Mouse (Mus musculus) erythroblast, embryonic 14.5 days (primary cell): ENCODE data around the gene Iqgap1.
"Not testable (repeated sequence)": the region's sequence is repeated elsewhere in the genome, so short reads cannot be mapped to it uniquely, and the experiment has no call there.

Experiments used
- GATA1 ChIP-seq: IDR thresholded peaks from 2 replicates; pipeline ENCODE4 v1.6.1; 2012; ENCODE audit warnings: low read length, inconsistent platforms, mixed read lengths
- TAL1 ChIP-seq: IDR thresholded peaks from 3 replicates; pipeline ENCODE4 v1.6.1; 2012; ENCODE audit warnings: low read length, inconsistent platforms, mixed read lengths

DNA sequence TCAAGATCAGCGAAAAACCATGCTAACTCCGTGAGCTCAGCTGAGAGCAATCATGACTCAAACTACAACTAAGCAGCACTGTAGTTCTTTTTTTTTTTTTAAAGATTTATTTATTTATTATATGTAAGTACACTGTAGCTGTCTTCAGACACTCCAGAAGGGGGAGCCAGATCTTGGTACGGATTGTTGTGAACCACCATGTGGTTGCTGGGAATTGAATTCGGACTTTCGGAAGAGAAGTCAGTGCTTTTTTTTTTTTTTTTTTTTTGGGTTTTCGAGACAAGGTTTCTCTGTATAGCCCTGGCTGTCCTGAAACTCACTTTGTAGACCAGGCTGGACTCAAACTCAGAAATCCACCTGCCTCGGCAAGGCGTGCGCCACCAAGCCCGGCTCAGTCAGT, 76.7 kb downstream of the Iqgap1 start:
- TF ChIP-seq GATA1, TAL1: not testable (repeated sequence)
